Mouse (Mus musculus) cerebellum, adult 2 months (tissue): ENCODE measurements around the gene Iqcn. TPM values are rescaled to one million over a fixed set of nuclear protein-coding genes. Genes with fewer than 3 reads are reported as not detected.

ENCODE experiments used
- DNase-seq, 2 experiments: peaks; one replicate each; pipeline ENCODE4 v3.0.0; 2021
- H3K27ac ChIP-seq: fragments of 200-500 bp; 2 replicates; pipeline ENCODE4 v1.5.1; 2012; ENCODE audit warnings: low read length, control low read depth, inconsistent platforms; ENCODE audit not compliant: insufficient read depth
- H3K27me3 ChIP-seq: fragments of 200-500 bp; 2 replicates; pipeline ENCODE4 v1.6.1; 2012; ENCODE audit warnings: inconsistent platforms, mild to moderate bottlenecking, low read length, moderate library complexity; ENCODE audit not compliant: control insufficient read depth, insufficient read depth
- H3K4me1 ChIP-seq: fragments of 200-500 bp; 2 replicates; pipeline ENCODE4 v1.6.1; 2011; ENCODE audit warnings: low read length; ENCODE audit not compliant: control insufficient read depth, insufficient read depth
- H3K4me3 ChIP-seq: fragments of 200-500 bp; replicated peaks from 2 replicates; pipeline ENCODE3; 2011; ENCODE audit warnings: mild to moderate bottlenecking, low read depth, low read length, control low read depth; ENCODE audit not compliant: insufficient read depth
- CTCF ChIP-seq: fragments of 200-500 bp; IDR thresholded peaks from 2 replicates; pipeline ENCODE4 v1.5.1; 2011; ENCODE audit warnings: low read depth, mild to moderate bottlenecking, control low read depth, low read length, moderate library complexity, borderline replicate concordance; ENCODE audit not compliant: insufficient read depth
- POLR2A ChIP-seq: fragments of 200-500 bp; IDR thresholded peaks from 2 replicates; pipeline ENCODE4 v1.6.1; 2011; ENCODE audit warnings: low read length, control low read depth, borderline replicate concordance; ENCODE audit not compliant: insufficient read depth
- WGBS: fragments of 180-500 bp; shearing (Covaris S2); methylation state at CpG from one replicate; pipeline ENCODE4 v1.1.7; 2018; 5-methylcytosine and 5-hydroxymethylcytosine counted together
- polyA plus RNA-seq: library from polyadenylated mRNA; depleted of rRNA; stranded (reverse); fragments of >200 nt; gene quantifications from 2 replicates; pipeline ENCODE4 v1.2.3, GENCODE M21; 2012

Gene Iqcn
- polyA plus RNA-seq, 1 experiment: 0.08 TPM

- Histone ChIP-seq H3K27ac (no peak overlapping the region), H3K4me1 (no peaks in the 10 kb centered on the region), H3K27me3 (no peaks in the 10 kb centered on the region; the same call in 1 of the 2 replicates), H3K4me3 (no peak overlapping the region)
- WGBS: 87% methylated on average over 4 of the region's 4 CpGs
- no peak for TF ChIP-seq CTCF
- no peak for TF ChIP-seq POLR2A
- no peak for DNase-seq
Observed at GRCm38 (mm10) chr8:70730956-70731355, 27.7 kb downstream of the Iqcn start.

GRCm38 (mm10) chr8:70737705-70738104 is 34.4 kb downstream of the Iqcn start:
- 68% methylated on average over 5 of the region's 5 CpGs for WGBS
- no peak for TF ChIP-seq CTCF
- no peak for TF ChIP-seq POLR2A
- Histone ChIP-seq H3K27ac (no peak overlapping the region), H3K27me3 (no peaks in the 10 kb centered on the region; the same call in 1 of the 2 replicates), H3K4me3 (no peak overlapping the region), H3K4me1 (no peaks in the 10 kb centered on the region)
- DNase-seq: no peak

GRCm38 (mm10) chr8:70738211-70738610 is 35.0 kb downstream of the Iqcn start:
- Histone ChIP-seq H3K27ac (no peak overlapping the region), H3K4me1 (no peaks in the 10 kb centered on the region), H3K4me3 (no peak overlapping the region), H3K27me3 (no peaks in the 10 kb centered on the region; the same call in 1 of the 2 replicates)
- no peak for DNase-seq
- TF ChIP-seq CTCF (no peak), POLR2A (no peak)
- 66% methylated on average over 3 of the region's 3 CpGs for WGBS

GRCm38 (mm10) chr8:70741661-70742060 is 38.4 kb downstream of the Iqcn start:
- Histone ChIP-seq H3K27me3 (no peaks in the 10 kb centered on the region), H3K27ac (no peak overlapping the region), H3K4me3 (no peak overlapping the region), H3K4me1 (peaks cover 7% of the 10 kb centered on the region; the same call in 1 of the 2 replicates)
- DNase-seq: no peak
- TF ChIP-seq POLR2A: no peak
- TF ChIP-seq CTCF: no peak
- WGBS: 66% methylated on average over 5 of the region's 5 CpGs

GRCm38 (mm10) chr8:70742176-70742575 is 38.9 kb downstream of the Iqcn start:
- no peak overlapping the region for H3K4me3 ChIP-seq
- no peak for DNase-seq
- peaks cover 7% of the 10 kb centered on the region; the same call in 1 of the 2 replicates for H3K4me1 ChIP-seq
- no peak overlapping the region for H3K27ac ChIP-seq
- no peaks in the 10 kb centered on the region for H3K27me3 ChIP-seq
- 71% methylated on average over 11 of the region's 11 CpGs for WGBS
- no peak for TF ChIP-seq CTCF
- TF ChIP-seq POLR2A: no peak

- 22% methylated on average over 38 of the region's 38 CpGs for WGBS
- Histone ChIP-seq H3K27ac (no peak overlapping the region), H3K4me1 (peaks cover 7% of the 10 kb centered on the region; the same call in 1 of the 2 replicates), H3K4me3 (no peak overlapping the region), H3K27me3 (no peaks in the 10 kb centered on the region)
- no peak for DNase-seq
- no peak for TF ChIP-seq CTCF
- no peak for TF ChIP-seq POLR2A
Observed at GRCm38 (mm10) chr8:70742981-70743655, 39.9 kb downstream of the Iqcn start.

- Histone ChIP-seq H3K27ac (no peak overlapping the region), H3K4me1 (peaks cover 7% of the 10 kb centered on the region; the same call in 1 of the 2 replicates), H3K27me3 (no peaks in the 10 kb centered on the region), H3K4me3 (peak overlapping the region; percentile 68)
- TF ChIP-seq POLR2A: no peak
- no peak for TF ChIP-seq CTCF
- DNase-seq: peak; percentile 46 to 60
- WGBS: 5% methylated on average over 48 of the region's 48 CpGs
Observed at GRCm38 (mm10) chr8:70743656-70744590, 40.7 kb downstream of the Iqcn start.

- Histone ChIP-seq H3K4me1 (peaks cover 7% of the 10 kb centered on the region; the same call in 1 of the 2 replicates), H3K27me3 (no peaks in the 10 kb centered on the region), H3K4me3 (no peak overlapping the region), H3K27ac (no peak overlapping the region)
- 63% methylated on average over 11 of the region's 11 CpGs for WGBS
- TF ChIP-seq POLR2A: no peak
- no peak for TF ChIP-seq CTCF
- DNase-seq: no peak
Observed at GRCm38 (mm10) chr8:70744806-70745205, 41.5 kb downstream of the Iqcn start.
